Mouse (Mus musculus) R1 (cell line): ENCODE results near the gene Gm10645.

ENCODE experiments used
- DNase-seq: peaks from one replicate; pipeline ENCODE4 v3.0.0-alpha.2; 2018; ENCODE audit warnings: low read depth, low spot score

The Gm10645 gene

GRCm38 (mm10) chr8:83169127-83169526 is 3.2 kb upstream of the Gm10645 start:
- no peak for DNase-seq

DNA sequence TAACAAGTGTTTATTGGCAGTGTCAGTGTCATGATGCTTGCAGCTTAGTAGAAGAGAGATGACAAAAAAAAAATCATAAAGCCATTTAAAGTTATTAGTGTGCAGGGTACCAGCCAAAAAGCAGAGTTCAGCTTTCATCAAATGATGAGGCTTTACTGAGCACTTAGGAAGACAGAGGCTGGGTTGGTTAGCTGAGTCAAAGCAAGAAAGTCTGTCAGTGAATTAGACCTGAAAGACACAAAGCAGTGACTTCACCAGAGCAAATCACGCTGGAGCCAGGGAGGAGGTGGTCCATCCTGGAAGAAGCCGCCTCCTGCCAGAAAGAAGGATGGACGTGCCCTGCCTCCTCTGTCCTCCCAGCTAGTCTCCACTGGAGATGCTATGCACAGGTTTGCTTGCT is 2.0 kb upstream of the Gm10645 start:
- no peak for DNase-seq

DNA sequence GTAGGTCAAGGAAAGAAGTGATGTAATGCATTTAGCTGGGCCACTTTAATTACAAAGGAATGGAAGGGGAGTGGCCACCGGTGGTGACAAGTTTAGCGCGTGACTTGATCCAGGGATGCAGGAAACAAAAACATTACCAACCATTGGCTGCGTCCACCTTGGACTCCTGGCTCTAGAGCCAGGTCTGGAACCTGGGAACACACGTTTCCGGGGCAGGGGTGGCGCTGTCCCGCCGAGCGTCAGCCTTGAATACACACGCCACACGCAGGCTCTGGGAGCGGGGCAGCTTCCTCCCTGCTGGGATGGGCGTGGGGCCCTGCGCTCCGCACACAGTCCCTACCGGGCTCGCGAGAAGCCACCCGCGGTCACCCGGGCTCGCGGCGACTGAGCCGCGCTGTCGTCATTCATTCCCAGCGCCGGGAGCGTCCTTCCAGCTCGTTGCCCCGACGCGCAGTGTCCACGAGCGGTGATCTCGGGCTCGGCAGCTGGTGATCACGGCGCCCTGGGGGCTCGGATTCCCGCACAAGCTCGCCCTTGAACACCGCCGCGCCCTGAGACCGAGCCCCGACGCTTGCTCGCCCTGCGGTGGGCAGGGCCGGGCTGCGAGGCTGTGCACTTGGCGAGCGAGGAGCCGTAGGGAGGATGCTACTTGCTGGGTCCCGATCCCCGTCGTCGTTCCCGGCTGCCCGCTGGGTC is 587 bp downstream of the Gm10645 start, which contains the start of gene Tbc1d9:
Gene Tbc1d9 (plus strand): TSS at position 118 of the 696 bp plus-strand sequence.
- DNase-seq: peak; percentile 94

DNA sequence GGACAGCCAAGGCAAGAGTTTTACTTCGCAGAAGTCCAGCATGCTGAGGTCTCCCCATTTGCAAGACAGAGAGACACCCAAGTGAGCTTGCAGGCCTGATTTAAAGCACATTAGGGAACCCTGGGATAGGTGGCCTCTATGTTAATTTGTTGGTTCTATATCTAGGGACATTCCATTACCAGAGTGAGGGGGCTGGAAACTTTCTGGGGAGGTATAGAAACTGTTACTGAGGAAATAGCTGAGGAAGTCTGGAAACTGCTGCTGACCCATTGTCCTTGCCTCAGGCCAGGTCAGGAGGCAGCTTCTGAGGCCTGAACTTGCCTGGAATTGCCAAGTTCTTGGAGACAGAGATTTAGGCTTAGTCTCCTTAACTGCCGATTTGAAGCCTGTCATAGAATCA is 5.4 kb downstream of the Gm10645 start:
- DNase-seq: peak; percentile 80

GRCm38 (mm10) chr8:83159615-83160014 is 6.4 kb downstream of the Gm10645 start:
- peak; percentile 98 for DNase-seq

- no peak for DNase-seq
Observed at GRCm38 (mm10) chr8:83158971-83159370, 7.0 kb downstream of the Gm10645 start.

DNA sequence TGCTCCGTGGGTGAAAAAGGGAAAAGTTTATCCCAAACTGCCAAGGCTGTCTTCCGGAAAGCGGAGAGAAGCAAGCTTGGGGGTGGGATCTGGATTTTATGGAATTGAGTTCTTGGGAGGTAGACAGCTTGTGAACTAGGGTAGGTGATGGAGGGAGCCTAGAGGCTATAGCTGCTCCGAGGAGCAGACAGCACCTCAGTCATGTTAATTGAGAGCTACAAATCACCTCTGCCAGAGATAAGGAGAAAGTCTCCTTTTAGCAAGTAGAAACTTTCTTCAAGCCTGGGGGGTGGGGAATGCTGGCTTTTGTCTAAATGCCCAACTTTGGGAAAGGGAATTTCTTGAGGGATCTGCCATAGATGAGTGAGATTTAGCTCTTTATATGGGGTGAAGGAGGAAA is 10.9 kb downstream of the Gm10645 start:
- no peak for DNase-seq

- DNase-seq: no peak
Observed at GRCm38 (mm10) chr8:83152470-83152869, 13.5 kb downstream of the Gm10645 start.

DNA sequence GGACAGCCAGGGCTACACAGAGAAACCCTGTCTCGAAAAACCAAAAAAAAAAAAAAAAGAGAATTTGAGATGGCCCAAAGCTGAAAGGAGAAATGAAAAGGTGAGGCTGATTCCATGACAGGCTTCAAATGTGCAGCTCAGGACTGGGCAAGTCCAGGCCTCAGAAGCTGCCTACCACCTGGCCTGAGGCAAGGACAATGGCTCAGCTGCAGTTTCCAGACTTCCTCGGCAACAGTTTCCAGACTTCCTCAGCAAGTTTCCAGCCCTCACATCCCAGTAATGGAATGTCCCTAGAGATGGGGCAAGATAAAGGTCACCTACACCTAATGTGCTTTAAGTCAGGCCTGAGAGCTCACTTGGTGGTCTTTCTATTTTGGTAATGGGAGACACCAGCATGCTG is 13.9 kb downstream of the Gm10645 start:
- no peak for DNase-seq

GRCm38 (mm10) chr8:83149124-83149523 is 16.8 kb downstream of the Gm10645 start:
- DNase-seq: no peak

DNA sequence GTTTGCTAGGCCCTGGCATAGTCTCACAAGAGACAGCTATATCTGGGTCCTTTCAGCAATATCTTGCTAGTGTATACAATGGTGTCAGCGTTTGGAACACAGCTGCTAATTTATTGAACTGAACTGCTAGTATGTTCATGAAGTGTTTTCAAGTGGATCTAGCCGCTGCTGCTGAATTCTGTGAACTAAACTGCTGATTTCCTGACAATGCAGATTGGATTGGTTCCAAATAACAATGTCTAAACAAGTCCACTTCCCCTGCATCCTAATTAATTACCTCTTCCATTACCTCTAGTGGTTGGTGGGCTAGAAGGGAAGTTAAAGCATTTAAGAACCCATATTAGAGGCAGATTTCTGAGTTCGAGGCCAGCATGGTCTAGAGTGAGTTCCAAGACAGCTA is 20.5 kb downstream of the Gm10645 start:
- no peak for DNase-seq

- DNase-seq: no peak
Observed at GRCm38 (mm10) chr8:83144601-83145000, 21.4 kb downstream of the Gm10645 start.

GRCm38 (mm10) chr8:83141358-83141757 is 24.6 kb downstream of the Gm10645 start:
- DNase-seq: no peak

DNA sequence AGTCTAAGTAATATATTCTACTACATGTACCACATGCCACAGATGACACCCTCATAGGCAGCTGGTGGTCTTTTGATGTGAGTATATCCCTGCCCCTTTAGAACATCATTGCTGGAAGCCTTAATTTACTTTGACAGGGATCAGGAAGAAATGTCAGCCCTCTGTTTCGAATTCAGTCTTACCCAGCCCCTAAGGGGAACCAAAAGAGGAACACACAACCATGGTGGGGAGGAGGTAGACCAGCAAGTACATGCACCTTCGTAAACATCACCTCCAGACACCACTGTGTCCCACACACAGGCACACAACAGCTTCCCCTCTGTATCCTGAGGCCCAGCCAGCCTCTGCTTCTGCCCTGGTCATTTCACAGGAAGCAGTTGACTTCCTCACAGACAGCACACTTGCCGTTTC is 25.3 kb downstream of the Gm10645 start:
- DNase-seq: no peak

- no peak for DNase-seq
Observed at GRCm38 (mm10) chr8:83140068-83140467, 25.9 kb downstream of the Gm10645 start.

- DNase-seq: no peak
Observed at GRCm38 (mm10) chr8:83135086-83135485, 30.9 kb downstream of the Gm10645 start.
